Mouse (Mus musculus) forebrain, postnatal 0 days (tissue): Measurements from ENCODE around the gene Haspin. TPM values are rescaled to one million over a fixed set of nuclear protein-coding genes. Genes with fewer than 3 reads are reported as not detected.

Experiments
- ATAC-seq: fragments of 200-750 bp; cut with Nextera tagmentation; 2 replicates; pipeline ENCODE4 v1.8.0; 2017; ENCODE audit warnings: mild to moderate bottlenecking, moderate library complexity
- DNase-seq: peaks from one replicate; pipeline ENCODE4 v3.0.0-alpha.2; 2015
- H3K27ac ChIP-seq: fragments of 300-500 bp; sonication (generic); 2 replicates; pipeline ENCODE4 v1.5.1; 2014; ENCODE audit warnings: low read depth, mild to moderate bottlenecking, antibody characterized with exemption, low read length, moderate library complexity, mixed read lengths
- H3K27me3 ChIP-seq: fragments of 300-500 bp; sonication (generic); 2 replicates; pipeline ENCODE4 v1.6.1; 2014; ENCODE audit warnings: mild to moderate bottlenecking, low read length, mixed read lengths; ENCODE audit not compliant: insufficient read depth
- H3K36me3 ChIP-seq: fragments of 300-500 bp; sonication (generic); 2 replicates; pipeline ENCODE4 v1.6.1; 2014; ENCODE audit warnings: mild to moderate bottlenecking, moderate library complexity; ENCODE audit not compliant: insufficient read depth
- H3K4me1 ChIP-seq: fragments of 300-500 bp; sonication (generic); 2 replicates; pipeline ENCODE4 v1.6.1; 2014; ENCODE audit warnings: antibody characterized with exemption; ENCODE audit not compliant: insufficient read depth
- H3K4me2 ChIP-seq: fragments of 300-500 bp; sonication (generic); 2 replicates; pipeline ENCODE4 v1.6.1; 2014; ENCODE audit warnings: low read depth, mild to moderate bottlenecking, moderate library complexity
- H3K4me3 ChIP-seq: fragments of 300-500 bp; sonication (generic); 2 replicates; pipeline ENCODE4 v1.5.1; 2014; ENCODE audit warnings: low read depth, low read length, mixed read lengths
- H3K9ac ChIP-seq: fragments of 300-500 bp; sonication (generic); 2 replicates; pipeline ENCODE4 v1.6.1; 2014; ENCODE audit warnings: mild to moderate bottlenecking
- H3K9me3 ChIP-seq: fragments of 300-500 bp; sonication (generic); 2 replicates; pipeline ENCODE4 v1.6.1; 2016; ENCODE audit warnings: low read length
- CTCF ChIP-seq: sonication (generic); IDR thresholded peaks from 2 replicates; pipeline ENCODE4 v1.5.1; 2016; ENCODE audit warnings: antibody characterized with exemption, control low read depth, low read depth
- WGBS: fragments of 180-500 bp; shearing (Covaris S2); extraction: QIAGEN DNeasy Blood & Tissue Kit; methylation state at CpG from one replicate; pipeline ENCODE4 v1.1.7; 2014; 5-methylcytosine and 5-hydroxymethylcytosine counted together
- polyA plus RNA-seq: library from polyadenylated mRNA; unstranded; fragments of >200 nt; fragmentation: Nextera tagmentation; extraction: Ambion mirVana; gene quantifications from 2 replicates; pipeline ENCODE4 v1.2.1, GENCODE M21; 2015
- total RNA-seq: library from RNA; depleted of rRNA; stranded (reverse); fragments of >200 nt; gene quantifications from 2 replicates; pipeline ENCODE4 v1.2.3, GENCODE M21; 2014; rRNA removed

Gene Haspin
- total RNA-seq: 0.85 and 2.0 TPM in 2 replicates
- 2.3 and 2.4 TPM in 2 replicates for polyA plus RNA-seq

DNA sequence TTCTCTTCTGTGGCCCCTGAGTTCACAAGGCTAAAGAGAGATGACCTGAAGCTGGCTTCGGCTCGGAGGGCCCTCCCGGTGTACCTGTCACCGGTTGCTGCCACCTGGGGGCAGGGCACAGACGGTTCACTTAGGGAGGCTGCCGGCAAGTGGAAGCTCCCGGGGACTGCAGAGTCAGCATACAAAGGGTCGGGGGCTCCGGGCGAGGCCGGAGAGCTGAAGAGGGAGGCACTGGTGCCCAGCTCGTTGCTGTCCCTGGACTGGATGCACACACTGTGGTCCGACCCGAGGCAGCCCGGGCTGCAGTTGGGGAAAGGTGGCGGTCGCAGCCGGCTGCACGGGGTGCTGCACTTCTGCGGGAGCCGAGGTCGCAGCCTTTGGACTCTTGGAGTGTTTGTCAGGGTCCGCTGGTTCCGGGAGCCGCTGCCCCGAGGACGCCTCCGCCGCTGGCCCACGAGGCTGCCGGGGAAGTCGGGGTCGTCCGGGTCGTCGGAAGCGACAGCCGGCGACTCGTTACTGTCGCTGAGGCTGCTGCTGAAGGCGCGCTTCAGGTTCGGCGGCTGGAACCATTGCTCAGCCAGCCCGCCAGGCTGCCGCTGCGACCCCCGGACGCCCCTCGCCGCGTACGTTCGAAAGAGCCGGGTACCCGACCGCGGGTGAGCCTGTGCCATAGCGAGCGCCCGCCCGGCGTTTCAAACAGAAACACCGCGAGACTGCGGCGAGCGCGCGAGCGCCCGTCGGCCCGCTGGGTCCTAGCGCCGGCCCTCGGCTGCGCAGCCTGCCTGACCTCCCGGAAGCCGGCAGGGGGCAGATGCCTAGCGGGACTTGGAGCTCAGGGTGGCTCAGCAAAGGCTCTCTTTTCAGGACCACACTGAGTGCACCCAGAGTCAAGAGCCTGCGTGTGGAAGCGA is at the start of gene Haspin:
Gene Haspin (minus strand): TSS at position 704 of the 911 bp plus-strand sequence.
- no peaks in the 10 kb centered on the region for H3K4me1 ChIP-seq
- H3K27ac ChIP-seq: no peak within 1 kb of the TSS
- ATAC-seq: peak; percentile 97
- DNase-seq: peak; percentile 93
- peak within 1 kb of the TSS; percentile 49 for H3K9ac ChIP-seq
- H3K9me3 ChIP-seq: no peaks in the 10 kb centered on the region
- peak within 1 kb of the TSS; percentile 77 for H3K4me2 ChIP-seq
- under 1% methylated on average over 84 of the region's 84 CpGs for WGBS
- no peaks in the 10 kb centered on the region for H3K36me3 ChIP-seq
- H3K4me3 ChIP-seq: peak within 1 kb of the TSS; percentile 74
- no peaks in the 10 kb centered on the region for H3K27me3 ChIP-seq
- TF ChIP-seq CTCF: peak; percentile 97

DNA sequence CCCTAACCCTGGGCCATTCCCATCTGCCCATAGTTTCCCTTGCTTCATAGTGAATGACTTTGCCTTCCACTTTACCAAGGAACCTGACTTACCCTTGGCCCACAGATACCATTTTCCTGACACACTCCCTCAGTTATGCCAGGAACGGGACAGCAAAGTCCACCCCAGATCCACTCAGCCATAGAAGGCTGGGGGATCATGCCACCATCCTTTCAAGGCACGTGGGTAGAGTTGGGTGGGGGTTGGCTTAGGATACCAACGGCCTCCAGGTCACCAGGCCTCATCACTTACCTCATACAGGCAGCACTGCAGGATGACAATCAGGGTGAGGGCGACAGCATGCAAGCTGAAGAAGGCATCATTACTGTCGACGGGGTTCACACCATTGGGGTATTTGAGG is 49.1 kb upstream of the Haspin start:
- DNase-seq: no peak
- TF ChIP-seq CTCF: no peak

DNA sequence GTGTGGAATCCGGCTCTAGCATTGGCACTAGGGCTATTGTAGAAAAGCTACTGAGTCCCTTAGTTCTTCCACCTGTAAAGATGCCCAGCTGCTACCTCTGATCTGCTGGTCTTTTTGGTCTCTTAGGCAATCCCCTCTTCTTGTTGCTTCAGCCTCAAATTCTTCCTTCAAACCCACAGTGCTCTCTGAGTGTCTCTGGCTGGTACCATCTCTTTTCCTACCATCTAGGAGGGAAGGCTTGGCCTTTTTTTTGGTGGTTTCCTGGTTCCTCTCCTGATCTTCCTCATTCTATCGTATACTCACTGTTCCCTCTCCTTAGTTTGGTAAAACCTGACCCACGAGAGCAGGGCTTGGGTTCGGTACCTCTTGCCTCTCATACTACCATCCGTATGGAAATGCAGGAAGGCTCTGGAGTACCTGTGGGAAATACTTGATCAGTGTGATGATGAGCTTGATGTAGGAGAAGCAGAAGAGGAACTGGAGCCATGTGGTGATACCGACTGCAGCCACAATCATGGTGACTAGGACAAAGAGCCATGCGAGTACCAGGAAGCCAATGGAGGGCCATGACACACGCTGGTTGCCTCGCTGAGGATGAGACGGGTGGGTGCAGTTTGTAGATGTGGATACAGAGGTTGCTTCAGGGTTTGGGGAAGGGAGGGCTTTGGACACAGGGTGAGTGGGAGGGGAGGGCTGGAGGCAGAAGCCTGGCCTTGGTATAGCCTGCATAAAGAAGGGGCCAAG is 48.0 kb upstream of the Haspin start:
- Histone ChIP-seq H3K4me1 (no peaks in the 10 kb centered on the region), H3K9me3 (no peaks in the 10 kb centered on the region), H3K9ac (no peak overlapping the region), H3K4me2 (no peak overlapping the region), H3K27ac (no peak overlapping the region), H3K27me3 (no peaks in the 10 kb centered on the region), H3K36me3 (peaks cover 57% of the 10 kb centered on the region), H3K4me3 (no peak overlapping the region)
- no peak for DNase-seq
- ATAC-seq: no peak
- WGBS: 90% methylated on average over 10 of the region's 10 CpGs
- no peak for TF ChIP-seq CTCF

More for the DNA sequence above, 49.1 kb upstream of the Haspin start:
- Histone ChIP-seq H3K9ac (no peak overlapping the region), H3K9me3 (no peaks in the 10 kb centered on the region), H3K4me2 (no peak overlapping the region), H3K27ac (no peak overlapping the region), H3K4me1 (no peaks in the 10 kb centered on the region), H3K36me3 (peaks cover 67% of the 10 kb centered on the region), H3K27me3 (no peaks in the 10 kb centered on the region), H3K4me3 (no peak overlapping the region)
- no peak for ATAC-seq
- WGBS: 95% methylated on average over 6 of the region's 6 CpGs

DNA sequence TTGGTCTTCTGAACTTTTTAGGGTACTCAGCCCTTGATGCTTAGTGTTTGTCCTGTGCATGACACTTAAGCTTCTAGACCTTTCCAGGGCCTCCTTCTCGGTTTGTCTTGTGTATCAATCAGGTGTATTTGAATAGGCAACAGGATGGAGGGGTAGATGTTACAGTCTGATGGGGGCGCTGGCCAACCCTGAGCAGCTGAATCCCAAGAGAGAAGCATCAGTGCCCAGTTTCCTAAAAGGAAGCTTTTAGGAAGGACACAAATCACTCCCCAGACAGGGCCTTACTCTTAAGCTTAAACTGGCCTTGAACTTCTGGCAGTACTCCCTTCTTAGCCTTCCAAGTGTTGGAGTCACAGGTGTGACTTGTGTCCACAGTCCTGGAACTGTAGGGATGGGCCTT is 39.8 kb upstream of the Haspin start:
- peak overlapping the region; percentile 42; the same call in 1 of the 2 replicates for H3K27ac ChIP-seq
- no peaks in the 10 kb centered on the region for H3K27me3 ChIP-seq
- no peak; the same call in 1 of the 2 replicates for TF ChIP-seq CTCF
- peak overlapping the region; percentile 67 for H3K4me2 ChIP-seq
- 6% methylated on average over 2 of the region's 2 CpGs for WGBS
- H3K9ac ChIP-seq: peak overlapping the region; percentile 71
- ATAC-seq (no peak), DNase-seq (no peak)
- peaks cover 19% of the 10 kb centered on the region for H3K36me3 ChIP-seq
- H3K4me3 ChIP-seq: peak overlapping the region; percentile 95
- H3K4me1 ChIP-seq: peaks cover 20% of the 10 kb centered on the region
- no peaks in the 10 kb centered on the region for H3K9me3 ChIP-seq

DNA sequence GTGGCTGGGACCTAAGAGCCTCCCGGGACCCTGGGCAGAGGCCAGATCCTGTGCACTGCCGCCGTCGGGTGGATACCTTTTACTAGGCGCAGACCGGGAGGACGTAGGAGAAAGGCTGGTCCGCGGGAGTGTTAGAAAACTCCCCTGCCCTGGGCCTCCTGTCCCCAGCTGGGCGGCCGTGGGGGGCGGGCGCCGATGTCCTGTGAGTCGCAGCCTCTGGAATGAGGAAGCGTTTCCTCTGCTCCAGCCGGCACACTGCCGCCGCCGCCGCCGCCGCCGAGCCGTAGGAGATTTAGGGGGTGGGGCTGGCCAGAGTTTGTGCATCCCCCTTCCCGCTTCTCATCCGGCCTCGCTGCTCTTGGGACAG is 39.4 kb upstream of the Haspin start:
- Histone ChIP-seq H3K9me3 (no peaks in the 10 kb centered on the region), H3K27me3 (no peaks in the 10 kb centered on the region), H3K4me3 (peak overlapping the region; percentile 95), H3K36me3 (peaks cover 19% of the 10 kb centered on the region), H3K4me2 (peak overlapping the region; percentile 67), H3K4me1 (peaks cover 20% of the 10 kb centered on the region), H3K27ac (peak overlapping the region; percentile 42), H3K9ac (peak overlapping the region; percentile 71)
- DNase-seq (peak; percentile 49), ATAC-seq (peak; percentile 30)
- no peak for TF ChIP-seq CTCF
- WGBS: 2% methylated on average over 28 of the region's 28 CpGs

DNA sequence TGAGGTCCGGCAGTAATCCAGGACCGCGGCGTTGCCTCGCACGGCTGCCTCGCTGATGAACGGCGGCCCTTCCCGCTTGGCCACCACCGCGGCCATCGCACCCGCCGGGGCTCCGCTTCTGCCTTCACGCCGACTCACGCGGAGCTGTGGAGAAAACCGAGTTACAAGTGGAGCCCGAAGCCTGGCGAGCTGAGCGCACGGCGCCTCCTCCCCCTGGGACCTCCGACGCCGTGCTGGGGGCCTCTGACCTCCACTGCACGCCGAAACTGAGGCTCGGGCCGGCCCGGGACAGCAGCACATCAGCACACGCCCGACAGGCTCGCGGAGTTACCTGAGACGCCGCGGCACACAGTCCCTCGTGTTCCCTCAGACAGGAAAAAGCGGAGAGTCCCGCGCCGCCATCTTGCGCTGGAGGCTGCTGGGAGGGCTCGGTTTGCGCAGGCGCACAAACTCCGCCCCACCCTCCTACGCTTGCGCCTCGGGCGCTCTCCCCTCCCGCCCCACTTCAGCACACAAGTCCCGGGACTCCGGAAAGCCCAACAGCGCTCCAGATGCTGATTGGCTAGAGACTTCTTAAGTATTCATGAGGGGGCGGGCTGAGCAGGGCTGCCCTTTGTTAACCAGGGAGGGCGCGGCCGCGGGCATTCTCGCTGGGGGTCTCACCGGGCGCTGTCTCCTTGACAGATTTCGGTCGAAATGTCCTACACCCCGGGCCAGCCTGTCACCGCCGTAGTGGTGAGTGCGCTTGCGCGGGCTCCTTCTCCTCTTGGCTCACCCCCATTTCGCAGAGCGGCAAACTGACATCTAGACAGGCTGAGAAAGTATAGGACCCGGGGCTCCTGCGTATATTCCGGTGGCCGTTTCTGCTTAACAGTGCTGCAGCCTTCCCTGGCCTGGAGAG is 38.8 kb upstream of the Haspin start, which contains the start of the genes Emc6 and Tax1bp3:
Gene Emc6 (minus strand): TSS at position 430 of the 901 bp plus-strand sequence.
Gene Tax1bp3 (plus strand): TSS at position 476 of the 901 bp plus-strand sequence.
- Histone ChIP-seq H3K4me2 (peak within 1 kb of the TSS; percentile 67), H3K9ac (peak within 1 kb of the TSS; percentile 71), H3K27ac (peak within 1 kb of the TSS; percentile 84), H3K9me3 (no peaks in the 10 kb centered on the region), H3K27me3 (no peaks in the 10 kb centered on the region), H3K4me3 (peak within 1 kb of the TSS; percentile 95), H3K36me3 (peaks cover 19% of the 10 kb centered on the region), H3K4me1 (peaks cover 20% of the 10 kb centered on the region)
- 1% methylated on average over 73 of the region's 81 CpGs for WGBS
- DNase-seq (peak; percentile 98), ATAC-seq (peak; percentile 98)
- no peak for TF ChIP-seq CTCF
